Comparison of ENCODE assay signal across 13 mouse cellular contexts in genomic region chr1:89921806-89922205, GRCm38 (mm10). TPM values are rescaled to one million over a fixed set of nuclear protein-coding genes. Genes with fewer than 3 reads are reported as not detected.
DNase-seq lines count a peak whose midpoint lies in the region; ATAC-seq and TF ChIP-seq lines count a peak whose summit lies in the region.
"Had no signal": no experiment of that assay in that cellular context is flagged by ENCODE, and none has a peak within 500 bp of the region (broad histone marks: within the 10 kb centered on the region; RNA-seq: fewer than 3 reads in every experiment).

No protein-coding gene starts in this region.

- DNase-seq in layer of hippocampus, adult 2 months (ENCODE audit: low spot score in 2 of 2), result no peak
- DNase-seq in layer of hippocampus, postnatal 10 days (ENCODE audit: low spot score in 2 of 2), result no peak
- DNase-seq in brain, adult 2 months (ENCODE audit: low read depth, low spot score), result peak; percentile 24
- peak; percentile 37 for DNase-seq in hindbrain, embryonic 11.5 days (ENCODE audit: low spot score)
- peak; percentile 67 for DNase-seq in midbrain, embryonic 14.5 days
- DNase-seq in right cerebral cortex, postnatal 14 days, result no peak
- no peak for DNase-seq in lung, postnatal 10 days
- DNase-seq: cerebellum, postnatal 36 days; kidney, adult 8-10 months; lung, postnatal 14 days had no signal

- peak; percentile 23; the same call in 1 of the 2 replicates for TF ChIP-seq CTCF in layer of hippocampus, adult 2 months (conservative IDR thresholded peaks at IDR 0.05)

- H3K27ac ChIP-seq in layer of hippocampus, adult 2 months, result no peak overlapping the region
- no peak overlapping the region for H3K27ac ChIP-seq in hindbrain, embryonic 11.5 days (ENCODE audit: low read depth, low read length)
- H3K27ac ChIP-seq in midbrain, embryonic 14.5 days (replicated peaks; ENCODE audit: low read depth, low read length), result no peak overlapping the region

- WGBS in hindbrain, embryonic 11.5 days, result 4% methylated on average over 10 of the region's 10 CpGs
- WGBS in midbrain, embryonic 14.5 days, result 2% methylated on average over 10 of the region's 10 CpGs

- peaks cover 52% of the 10 kb centered on the region for H3K27me3 ChIP-seq in hindbrain, embryonic 11.5 days (ENCODE audit: control insufficient read depth, insufficient read depth, low read length)
- peaks cover 100% of the 10 kb centered on the region for H3K27me3 ChIP-seq in midbrain, embryonic 14.5 days (ENCODE audit: control insufficient read depth, insufficient read depth, low read length)

- H3K4me1 ChIP-seq in hindbrain, embryonic 11.5 days (replicated peaks; ENCODE audit: control insufficient read depth, insufficient read depth, low read length), result peaks cover 23% of the 10 kb centered on the region
- H3K4me1 ChIP-seq in midbrain, embryonic 14.5 days (ENCODE audit: control insufficient read depth, insufficient read depth, low read length), result peaks cover 11% of the 10 kb centered on the region

- H3K9me3 ChIP-seq in hindbrain, embryonic 11.5 days (ENCODE audit: control insufficient read depth, low read length), result no peaks in the 10 kb centered on the region
- H3K9me3 ChIP-seq in midbrain, embryonic 14.5 days (ENCODE audit: control insufficient read depth, low read length), result no peaks in the 10 kb centered on the region

- no peaks in the 10 kb centered on the region for H3K36me3 ChIP-seq in hindbrain, embryonic 11.5 days (ENCODE audit: control insufficient read depth, insufficient read depth, low read length)
- H3K36me3 ChIP-seq in midbrain, embryonic 14.5 days (ENCODE audit: control insufficient read depth, insufficient read depth, low read length), result no peaks in the 10 kb centered on the region

- no peak overlapping the region for H3K4me2 ChIP-seq in hindbrain, embryonic 11.5 days (replicated peaks; ENCODE audit: low read depth, low read length)
- no peak overlapping the region for H3K4me2 ChIP-seq in midbrain, embryonic 14.5 days (ENCODE audit: low read length)

- H3K9ac ChIP-seq in hindbrain, embryonic 11.5 days (ENCODE audit: low read depth, low read length), result no peak overlapping the region
- H3K9ac ChIP-seq in midbrain, embryonic 14.5 days (replicated peaks; ENCODE audit: low read length), result no peak overlapping the region

- H3K4me3 ChIP-seq in layer of hippocampus, adult 2 months, result no peak overlapping the region
- H3K4me3 ChIP-seq in hindbrain, embryonic 11.5 days (ENCODE audit: low read depth, low read length), result no peak overlapping the region
- no peak overlapping the region for H3K4me3 ChIP-seq in midbrain, embryonic 14.5 days (replicated peaks; ENCODE audit: low read depth, low read length)

- no peak for ATAC-seq in hindbrain, embryonic 11.5 days (ENCODE audit: low FRiP score)
- no peak for ATAC-seq in midbrain, embryonic 14.5 days (ENCODE audit: low FRiP score, low TSS enrichment)
- ATAC-seq in inflammation-experienced regulatory T-cells, adult 6 months, result no peak

RNA-seq across cellular contexts. Expression of gene Gbx2, which starts 9.2 kb away (rescaled TPM):
- under 1 TPM in 1 of 2 experiments, not detected in 1; 0.31 TPM for total RNA-seq in layer of hippocampus, adult 2 months (2021)
- total RNA-seq in layer of hippocampus, postnatal 10 days (2021), result under 1 TPM; 0.55 to 0.67 TPM
- polyA plus RNA-seq in hindbrain, embryonic 11.5 days (2014; fragmentation: Nextera tagmentation; extraction: Ambion mirVana), result 30.0 and 36.2 TPM in 2 replicates
- 11.6 and 12.1 TPM in 2 replicates for polyA plus RNA-seq in midbrain, embryonic 14.5 days (2014; fragmentation: Nextera tagmentation; extraction: Ambion mirVana)
- polyA plus RNA-seq in inflammation-experienced regulatory T-cells, adult 6 months (2017; shearing (Covaris generic)), result not detected
- total RNA-seq: adrenal gland, adult 18-20 months had no signal
- polyA plus RNA-seq: urinary bladder, adult 2 months had no signal

Comparison
In these comparisons a context has a peak if more than half of its experiments do, and no peak if none do; other contexts are left out.
1. DNase-seq: peak in brain, adult 2 months (single experiment), hindbrain, embryonic 11.5 days (single experiment) and midbrain, embryonic 14.5 days (single experiment); none in layer of hippocampus, adult 2 months (0 of 2), layer of hippocampus, postnatal 10 days (0 of 2), right cerebral cortex, postnatal 14 days (single experiment) and lung, postnatal 10 days (single experiment).
2. RNA of gene Gbx2, which starts 9.2 kb away (polyA plus RNA-seq): 30.0 to 36.2 TPM in hindbrain, embryonic 11.5 days and 11.6 to 12.1 TPM in midbrain, embryonic 14.5 days; not detected in inflammation-experienced regulatory T-cells, adult 6 months; every median in the first group is over 10 times any median in the second.